Mouse (Mus musculus) erythroid progenitor cell, adult 5-6 weeks (primary cell): ENCODE results near the gene Vwa1. TPM values are rescaled to one million over a fixed set of nuclear protein-coding genes. Genes with fewer than 3 reads are reported as not detected.

Source experiments
- ATAC-seq: replicated peaks from 2 replicates; pipeline ENCODE4 v1.8.0; 2016; ENCODE audit warnings: moderate number of reproducible peaks, mild to moderate bottlenecking, moderate TSS enrichment, inconsistent platforms; ENCODE audit not compliant: poor library complexity, low FRiP score, severe bottlenecking
- total RNA-seq, 2 experiments: library from RNA; stranded (forward) in 1 of 2; stranded (reverse) in 1 of 2; fragments of 150-400 nt in 1 of 2; fragments of 186-747, 209-891 nt in 1 of 2; gene quantifications; 2 replicates each; pipeline versions ENCODE4 v1.2.3 to v1.2.4; 2015 to 2017; ENCODE audit warnings: low replicate concordance in 2 of 2

Gene Vwa1
- total RNA-seq, 2 experiments from 2014 or later: 0.68 TPM; not detected in 1

GRCm38 (mm10) chr4:155784081-155784701 is 9.7 kb upstream of the Vwa1 start:
- ATAC-seq: peak; percentile 69

DNA sequence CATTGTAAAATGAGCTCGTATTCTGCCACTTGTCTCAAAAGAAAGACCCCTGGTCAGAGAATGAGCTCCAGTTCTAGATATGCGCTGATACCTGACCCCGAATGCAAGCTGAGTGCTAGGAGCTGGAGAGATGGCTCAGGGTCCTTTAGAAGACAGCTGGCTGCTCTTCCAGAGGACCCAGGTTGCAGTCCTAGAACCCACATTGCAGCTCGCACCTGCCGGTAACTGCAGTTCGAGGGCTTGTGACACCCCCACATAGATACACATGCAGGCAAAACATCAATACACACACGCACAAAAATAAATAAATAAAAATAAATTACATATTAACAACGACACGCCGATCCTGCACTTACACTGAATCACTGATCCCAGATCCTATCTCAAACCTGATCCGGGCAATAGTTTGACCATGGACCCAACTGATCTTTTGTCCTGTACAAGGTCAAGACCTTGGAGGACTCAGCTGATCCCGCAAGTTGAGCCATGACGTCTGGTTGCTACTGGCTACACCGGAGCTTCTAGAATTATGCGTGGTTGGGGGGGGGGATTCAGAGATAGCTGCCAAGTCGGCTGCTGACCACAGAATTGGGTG is 9.1 kb upstream of the Vwa1 start:
- no peak for ATAC-seq

DNA sequence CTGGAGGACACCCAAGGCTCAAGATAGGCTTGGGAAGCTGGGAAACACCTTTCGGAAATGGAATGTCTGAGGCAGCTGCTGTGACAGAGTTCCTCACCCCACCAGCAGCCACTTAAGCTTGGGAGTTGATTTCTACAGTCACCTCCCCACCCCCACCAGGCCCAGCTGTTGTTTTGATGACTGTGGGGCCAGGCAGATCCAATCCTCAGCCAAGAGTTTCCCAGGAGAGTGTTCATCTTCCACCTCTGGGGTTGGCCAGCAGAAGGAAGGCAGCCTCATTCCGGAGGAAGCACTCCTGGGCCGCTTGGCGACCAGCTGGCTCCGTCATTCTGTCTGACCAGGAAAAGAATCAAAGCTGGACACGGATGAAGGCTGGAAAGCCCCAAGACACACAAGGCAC is 6.4 kb upstream of the Vwa1 start:
- ATAC-seq: no peak

GRCm38 (mm10) chr4:155779498-155779897 is 5.0 kb upstream of the Vwa1 start:
- no peak for ATAC-seq

DNA sequence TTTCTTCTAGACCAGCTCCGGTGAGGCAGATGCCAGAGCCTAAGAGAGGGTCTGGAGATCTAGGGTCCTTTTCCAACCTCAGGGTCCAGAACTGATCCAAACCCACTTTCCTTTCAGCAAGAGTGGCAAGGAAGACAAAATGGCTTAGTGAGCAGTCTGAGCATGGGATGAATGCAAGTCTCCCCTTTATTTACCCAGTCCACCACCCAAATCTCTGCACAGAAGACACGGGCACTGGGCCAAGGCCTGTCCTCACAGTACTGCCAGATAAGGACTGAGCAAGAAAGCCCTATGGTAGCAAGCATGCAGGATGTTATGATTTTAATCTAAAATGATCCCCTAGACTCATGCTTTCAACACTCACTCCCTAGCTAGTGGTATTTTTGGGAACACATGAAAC is 3.3 kb upstream of the Vwa1 start:
- ATAC-seq: no peak

DNA sequence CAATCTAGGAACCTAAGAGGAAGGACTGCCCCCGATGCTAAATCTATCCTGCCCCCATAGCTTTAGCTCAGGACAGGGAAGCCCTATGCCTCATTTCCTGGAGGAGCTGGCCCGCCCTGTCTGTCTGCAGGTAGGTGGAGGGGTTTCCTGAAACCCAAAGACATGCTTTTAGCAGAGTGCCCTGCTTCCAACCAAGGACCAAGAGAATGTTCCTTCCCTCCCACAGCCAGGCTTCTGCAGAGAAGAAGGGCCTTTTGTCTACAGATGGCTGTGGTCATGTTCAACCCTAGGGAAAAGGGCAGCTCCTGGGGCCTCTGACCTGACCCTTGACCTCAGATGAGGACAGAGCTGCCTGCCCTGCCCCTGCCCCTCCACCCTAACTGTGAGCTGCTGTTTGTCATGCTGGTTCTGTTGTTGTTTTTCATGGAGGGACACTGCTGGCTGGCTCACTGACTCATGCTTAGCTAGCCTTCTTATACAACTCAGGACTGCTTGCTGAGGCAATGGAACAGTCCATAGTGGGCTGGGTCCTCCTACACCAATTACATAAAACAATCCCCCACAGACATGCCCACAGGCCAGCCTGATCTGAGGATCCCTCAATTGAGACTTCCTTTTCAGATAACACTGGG is 2.3 kb upstream of the Vwa1 start:
- no peak for ATAC-seq

- ATAC-seq: no peak
These were observed 1.4 kb upstream of the Vwa1 start for GRCm38 (mm10) chr4:155775855-155776254.

- ATAC-seq: no peak
These were observed 658 bp upstream of the Vwa1 start for GRCm38 (mm10) chr4:155774971-155775740.

DNA sequence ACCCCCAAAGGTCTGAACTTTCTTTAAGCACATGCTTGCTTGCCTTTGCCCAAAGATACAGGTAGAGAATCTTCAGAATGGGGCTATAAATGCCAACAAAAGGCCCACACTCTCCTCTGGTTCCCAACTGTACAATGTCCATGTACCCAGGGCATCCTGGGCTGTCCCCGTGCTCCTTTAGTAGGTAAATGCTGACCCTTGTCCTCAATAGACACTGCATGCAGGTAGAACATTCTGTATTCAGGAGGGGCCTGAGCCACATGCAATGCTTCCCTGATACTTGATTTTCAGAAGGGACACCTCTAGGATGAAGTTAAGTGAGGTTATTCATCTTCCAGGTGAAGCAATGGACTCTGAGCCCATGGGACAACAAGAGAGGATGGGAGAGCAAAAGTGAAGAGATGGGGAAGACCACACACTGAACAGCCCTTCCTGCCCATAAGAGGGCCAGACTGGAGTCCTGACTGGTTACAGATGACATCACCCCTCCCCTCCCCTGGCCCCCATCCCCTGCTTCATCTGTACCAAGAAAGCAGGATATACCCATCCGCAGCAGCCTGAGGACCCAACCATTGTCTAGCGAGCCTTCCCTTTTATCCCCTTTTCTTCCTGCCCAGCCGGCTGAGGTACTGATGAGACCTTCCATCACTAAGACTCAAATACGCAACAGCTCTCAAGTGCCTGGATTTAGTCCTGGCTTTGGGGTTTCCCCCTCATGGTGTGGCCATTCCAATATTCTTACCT is 991 bp downstream of the Vwa1 start:
- no peak for ATAC-seq

DNA sequence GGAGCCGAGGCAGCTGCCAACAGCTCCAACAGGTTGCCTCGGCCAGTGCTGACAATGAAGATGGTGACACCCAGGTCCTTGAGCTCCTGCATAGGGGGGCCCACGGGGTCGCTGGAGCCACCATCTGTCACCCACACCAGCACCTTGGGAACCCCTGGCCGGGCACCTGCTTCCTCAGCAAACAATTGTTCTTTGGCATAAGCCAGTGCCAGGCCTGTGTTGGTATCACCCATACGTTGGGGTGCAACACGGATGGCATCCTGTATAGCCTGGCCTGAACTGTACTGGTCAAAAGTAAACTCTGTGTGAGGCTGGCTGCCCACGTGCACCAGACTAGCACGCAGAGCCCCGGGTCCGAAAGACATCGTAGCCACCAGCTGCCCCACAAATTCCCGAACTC is 1.7 kb downstream of the Vwa1 start:
- ATAC-seq: no peak

GRCm38 (mm10) chr4:155771706-155772105 is 2.8 kb downstream of the Vwa1 start:
- ATAC-seq: no peak

DNA sequence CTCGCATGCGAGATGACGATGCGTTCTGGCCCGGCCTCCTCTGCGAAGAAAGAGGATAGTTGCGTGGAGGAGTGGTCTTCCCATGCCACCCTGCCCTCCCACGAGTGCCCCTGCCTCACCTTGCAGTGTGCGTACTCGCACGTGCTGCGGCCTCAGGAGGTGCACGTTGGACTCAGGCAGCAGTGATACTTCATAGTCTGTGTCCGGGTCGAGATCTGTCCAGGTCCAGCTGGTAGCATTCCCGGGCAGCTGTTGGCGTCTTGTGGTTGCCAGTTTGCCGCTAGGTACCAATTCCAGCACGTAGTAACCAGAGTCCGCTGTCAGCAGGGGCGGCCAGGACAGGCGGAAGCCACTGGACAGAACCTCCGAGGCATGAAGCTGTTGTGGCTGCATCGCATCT is 3.9 kb downstream of the Vwa1 start:
- no peak for ATAC-seq

GRCm38 (mm10) chr4:155769880-155770512 is 4.5 kb downstream of the Vwa1 start:
- ATAC-seq: peak; percentile 83

DNA sequence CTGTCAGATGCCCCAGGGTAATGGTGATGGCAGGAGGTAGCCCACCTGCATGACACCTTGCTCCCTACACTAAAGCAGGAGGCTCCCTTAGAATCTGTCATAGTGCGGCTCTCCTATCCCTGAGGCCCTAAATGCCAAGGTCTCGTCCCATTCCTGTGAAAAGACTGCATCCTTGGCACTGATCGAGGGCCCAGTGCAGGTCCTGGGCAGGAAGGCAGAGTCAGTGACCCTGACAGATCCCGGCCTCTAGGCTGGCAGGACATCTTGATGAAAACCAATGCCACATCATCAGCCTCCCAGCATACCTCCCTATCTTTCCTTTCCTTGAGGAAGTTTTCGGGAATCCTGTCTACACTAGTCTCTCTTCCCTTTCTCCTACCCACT is 5.0 kb downstream of the Vwa1 start:
- 0 out of 2 replicates have a peak, but pooled peaks have one; percentile 2 for ATAC-seq

DNA sequence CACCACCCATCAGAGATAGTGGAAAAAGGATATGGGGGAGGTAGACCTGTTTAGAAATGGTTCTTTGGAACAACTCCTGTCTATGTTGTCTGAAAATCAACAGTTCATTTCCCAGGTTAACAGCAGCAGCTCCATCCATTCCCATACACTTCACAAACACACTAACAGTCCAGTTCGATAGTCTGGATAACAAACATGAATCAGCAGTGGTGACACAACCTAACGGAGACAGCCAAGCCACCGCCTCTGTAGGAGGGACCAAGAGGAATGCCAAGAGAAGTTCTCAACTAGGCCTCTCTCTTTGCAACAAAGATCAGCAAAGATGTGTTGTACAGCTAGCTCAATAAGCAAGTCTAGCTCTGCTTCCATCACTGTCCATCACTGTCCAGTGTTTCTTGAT is 12.1 kb downstream of the Vwa1 start:
- ATAC-seq: no peak

DNA sequence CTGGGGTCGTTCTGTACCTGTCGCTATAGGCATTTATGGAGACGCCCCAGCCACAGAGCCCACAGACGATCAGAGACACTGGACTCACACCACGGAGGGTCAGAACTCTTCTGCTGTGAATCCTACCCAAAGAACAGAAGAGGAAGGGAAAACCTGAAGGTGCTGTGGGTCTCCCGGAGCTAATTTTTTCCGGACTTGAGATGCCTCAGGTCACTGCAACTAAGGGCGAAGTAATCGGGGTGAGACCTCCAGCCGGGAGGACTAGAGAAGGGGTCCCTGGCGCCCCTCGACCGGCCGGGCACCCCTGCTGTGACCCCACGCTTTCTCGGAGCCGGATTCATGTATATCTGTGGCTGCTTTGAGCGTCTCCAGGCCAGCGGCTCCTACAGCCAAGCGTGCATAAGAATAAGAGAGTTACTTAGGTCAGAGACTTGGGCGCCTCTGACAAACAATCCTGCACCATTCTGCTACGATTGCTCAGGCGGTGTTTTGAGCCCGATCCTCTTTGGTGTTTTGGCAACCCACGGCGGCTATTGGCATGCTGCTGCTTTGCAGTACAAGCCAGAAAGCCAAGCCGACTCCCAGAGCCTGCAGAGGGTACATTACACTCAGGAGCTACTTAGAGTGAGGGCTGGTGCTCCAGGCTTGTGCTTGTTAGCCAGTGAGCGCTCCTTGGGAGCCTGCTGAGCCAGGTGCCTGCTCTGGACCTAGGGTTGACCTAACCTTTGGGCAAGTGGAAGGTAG is 13.0 kb downstream of the Vwa1 start:
- peak; percentile 21 for ATAC-seq

GRCm38 (mm10) chr4:155760613-155761355 is 13.7 kb downstream of the Vwa1 start, which contains the start of gene Atad3a:
TSS of gene Atad3a (minus strand) at chr4:155761093.
- peak; percentile 97 for ATAC-seq
